Mouse (Mus musculus) myocyte (in vitro differentiated cells): ENCODE measurements around the gene Uaca.

Experiments used
- POLR2A ChIP-seq: IDR thresholded peaks from one replicate; pipeline ENCODE4 v1.6.1; 2011; ENCODE audit warnings: low read depth, mild to moderate bottlenecking, control low read depth, moderate library complexity; ENCODE audit not compliant: insufficient read length
- TCF3 ChIP-seq: IDR thresholded peaks from one replicate; pipeline ENCODE4 v1.6.1; 2011; ENCODE audit warnings: low read depth, control low read depth; ENCODE audit not compliant: insufficient read length

DNA sequence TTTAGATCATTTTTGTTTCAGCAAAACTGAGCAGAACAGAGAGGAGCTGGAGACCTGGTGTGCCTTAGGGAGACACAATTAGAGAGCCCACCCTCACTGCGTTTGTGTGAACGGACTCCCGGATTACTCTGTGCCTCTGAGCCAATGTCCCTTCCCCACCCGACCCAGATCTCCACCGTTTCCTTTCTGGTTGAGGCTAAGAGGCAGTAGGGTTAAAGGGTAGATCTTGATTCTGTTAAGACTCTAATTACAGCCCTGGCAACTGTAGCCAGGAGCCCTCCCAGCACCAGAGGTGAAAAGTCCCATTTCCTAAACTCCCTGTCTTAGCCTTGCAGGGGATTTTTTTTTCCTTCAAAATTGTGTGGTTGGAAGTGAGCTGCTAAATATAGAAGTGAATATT is 47.1 kb downstream of the Uaca start:
- TF ChIP-seq TCF3 (no peak), POLR2A (no peak)
